Mouse (Mus musculus) midbrain, embryonic 16.5 days (tissue): ENCODE data around the gene Foxd2. TPM values are rescaled to one million over a fixed set of nuclear protein-coding genes. Genes with fewer than 3 reads are reported as not detected.

Experiments used
- ATAC-seq: fragments of 200-750 bp; cut with Nextera tagmentation; 2 replicates; pipeline ENCODE4 v1.8.0; 2017; ENCODE audit warnings: moderate TSS enrichment
- H3K27ac ChIP-seq: fragments of 300-500 bp; sonication (generic); 2 replicates; pipeline ENCODE4 v1.5.1; 2014; ENCODE audit warnings: mild to moderate bottlenecking, low read length, mixed read lengths
- H3K27me3 ChIP-seq: fragments of 300-500 bp; sonication (generic); 2 replicates; pipeline ENCODE4 v1.6.1; 2014; ENCODE audit warnings: low read depth, low read length, mixed read lengths; ENCODE audit not compliant: control insufficient read depth, insufficient read depth
- H3K36me3 ChIP-seq: fragments of 300-500 bp; sonication (generic); 2 replicates; pipeline ENCODE4 v1.6.1; 2014; ENCODE audit warnings: mild to moderate bottlenecking, low read length, moderate library complexity, mixed read lengths; ENCODE audit not compliant: control insufficient read depth, insufficient read depth
- H3K4me1 ChIP-seq: fragments of 300-500 bp; sonication (generic); 2 replicates; pipeline ENCODE4 v1.6.1; 2014; ENCODE audit warnings: mild to moderate bottlenecking, low read length, mixed read lengths; ENCODE audit not compliant: control insufficient read depth, insufficient read depth
- H3K4me2 ChIP-seq: fragments of 300-500 bp; sonication (generic); 2 replicates; pipeline ENCODE4 v1.6.1; 2014; ENCODE audit warnings: mild to moderate bottlenecking, low read length, mixed read lengths
- H3K4me3 ChIP-seq: fragments of 300-500 bp; sonication (generic); 2 replicates; pipeline ENCODE4 v1.5.1; 2014; ENCODE audit warnings: low read depth, mild to moderate bottlenecking, low read length, moderate library complexity, mixed read lengths
- H3K9ac ChIP-seq: fragments of 300-500 bp; sonication (generic); 2 replicates; pipeline ENCODE4 v1.6.1; 2014; ENCODE audit warnings: low read depth, low read length, mixed read lengths
- H3K9me3 ChIP-seq: fragments of 300-500 bp; sonication (generic); replicated peaks from 2 replicates; pipeline ENCODE4 v1.6.1; 2014; ENCODE audit warnings: mild to moderate bottlenecking, low read length, mixed read lengths; ENCODE audit not compliant: control insufficient read depth, poor library complexity, severe bottlenecking
- WGBS: fragments of 180-500 bp; shearing (Covaris S2); extraction: QIAGEN DNeasy Blood & Tissue Kit; methylation state at CpG from one replicate; pipeline ENCODE4 v1.1.7; 2014; 5-methylcytosine and 5-hydroxymethylcytosine counted together
- polyA plus RNA-seq: library from polyadenylated mRNA; unstranded; fragments of >200 nt; fragmentation: Nextera tagmentation; extraction: Ambion mirVana; gene quantifications from 2 replicates; pipeline ENCODE4 v1.2.1, GENCODE M21; 2015

Gene Foxd2
- polyA plus RNA-seq, 1 experiment from 2014 or later = 0.23 TPM

DNA sequence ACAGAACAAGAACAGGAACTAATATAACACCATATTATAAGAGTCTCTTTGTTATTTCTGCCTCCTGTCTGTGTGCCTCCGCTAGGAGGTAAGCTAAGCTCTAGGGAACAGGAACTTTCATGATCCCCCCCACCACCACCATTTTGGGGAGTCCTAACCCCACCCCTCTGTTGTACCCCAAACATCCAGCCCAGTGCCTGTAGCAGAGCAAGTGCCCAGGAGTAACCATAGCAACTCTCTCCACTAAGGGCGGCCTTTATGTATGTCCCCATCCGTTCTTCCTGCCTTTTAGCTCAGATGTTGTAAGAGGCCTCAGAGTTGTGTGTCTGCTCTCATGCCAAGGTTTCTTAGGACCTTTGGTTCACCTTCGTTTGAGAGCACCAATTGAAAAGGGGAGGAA is 33.4 kb upstream of the Foxd2 start:
- no peak overlapping the region for H3K4me3 ChIP-seq
- H3K4me2 ChIP-seq = no peak overlapping the region
- H3K4me1 ChIP-seq = 0 out of 2 replicates have a peak, but pooled peaks cover 3% of the 10 kb centered on the region
- 43% methylated on average over 4 of the region's 4 CpGs for WGBS
- ATAC-seq = no peak
- H3K9ac ChIP-seq = no peak overlapping the region
- H3K9me3 ChIP-seq = no peaks in the 10 kb centered on the region
- no peaks in the 10 kb centered on the region for H3K36me3 ChIP-seq
- H3K27ac ChIP-seq = no peak overlapping the region
- H3K27me3 ChIP-seq = peaks cover 2% of the 10 kb centered on the region; the same call in 1 of the 2 replicates

DNA sequence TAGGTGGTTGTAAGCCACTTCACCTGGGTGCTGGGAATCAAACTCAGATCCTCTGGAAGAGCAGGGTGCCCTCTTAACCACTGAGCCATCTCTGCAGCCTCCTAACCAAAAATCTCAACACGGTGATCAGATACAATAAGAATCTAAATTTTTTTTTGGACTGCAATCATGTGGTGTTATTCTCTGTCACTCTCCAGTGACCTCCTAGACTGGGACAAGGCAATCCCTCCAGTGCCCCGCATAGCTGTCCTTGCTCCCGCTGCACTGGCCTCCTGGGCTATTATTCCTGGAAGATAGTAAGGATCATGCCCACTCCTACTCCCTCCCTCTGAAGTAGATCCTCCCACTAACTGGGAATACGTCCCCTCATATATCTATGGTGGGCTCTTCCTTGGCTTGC is 32.6 kb upstream of the Foxd2 start:
- H3K27me3 ChIP-seq = peaks cover 2% of the 10 kb centered on the region; the same call in 1 of the 2 replicates
- no peak overlapping the region for H3K4me2 ChIP-seq
- H3K27ac ChIP-seq = no peak overlapping the region
- no peak overlapping the region for H3K4me3 ChIP-seq
- H3K36me3 ChIP-seq = no peaks in the 10 kb centered on the region
- WGBS = 83% methylated on average over 4 of the region's 4 CpGs
- H3K9ac ChIP-seq = no peak overlapping the region
- no peak for ATAC-seq
- 0 out of 2 replicates have a peak, but pooled peaks cover 3% of the 10 kb centered on the region for H3K4me1 ChIP-seq
- no peaks in the 10 kb centered on the region for H3K9me3 ChIP-seq

DNA sequence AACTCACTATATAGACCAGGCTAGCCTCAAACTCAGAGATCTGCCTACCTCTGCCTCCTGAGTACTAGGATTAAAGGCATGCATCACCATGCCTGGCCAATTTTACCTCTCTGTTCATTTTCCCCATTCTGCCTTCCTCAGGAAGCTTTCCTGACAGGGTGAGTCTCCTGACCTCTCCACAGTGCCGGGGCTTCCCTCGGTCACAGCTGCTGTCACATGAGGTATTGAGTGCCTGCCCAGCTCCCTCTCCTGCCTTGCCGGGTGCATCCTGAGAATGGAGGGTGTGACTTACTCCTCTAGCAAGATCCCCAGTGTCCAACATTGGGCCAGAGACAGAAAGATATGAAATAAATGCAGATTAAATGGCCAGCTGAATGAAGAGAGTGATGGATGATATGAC is 29.6 kb upstream of the Foxd2 start:
- 69% methylated on average over 3 of the region's 3 CpGs for WGBS
- H3K9me3 ChIP-seq = no peaks in the 10 kb centered on the region
- 0 out of 2 replicates have a peak, but pooled peaks cover 3% of the 10 kb centered on the region for H3K4me1 ChIP-seq
- ATAC-seq = no peak
- no peak overlapping the region for H3K27ac ChIP-seq
- H3K4me2 ChIP-seq = no peak overlapping the region
- no peak overlapping the region for H3K9ac ChIP-seq
- no peak overlapping the region for H3K4me3 ChIP-seq
- no peaks in the 10 kb centered on the region for H3K36me3 ChIP-seq
- H3K27me3 ChIP-seq = no peaks in the 10 kb centered on the region

DNA sequence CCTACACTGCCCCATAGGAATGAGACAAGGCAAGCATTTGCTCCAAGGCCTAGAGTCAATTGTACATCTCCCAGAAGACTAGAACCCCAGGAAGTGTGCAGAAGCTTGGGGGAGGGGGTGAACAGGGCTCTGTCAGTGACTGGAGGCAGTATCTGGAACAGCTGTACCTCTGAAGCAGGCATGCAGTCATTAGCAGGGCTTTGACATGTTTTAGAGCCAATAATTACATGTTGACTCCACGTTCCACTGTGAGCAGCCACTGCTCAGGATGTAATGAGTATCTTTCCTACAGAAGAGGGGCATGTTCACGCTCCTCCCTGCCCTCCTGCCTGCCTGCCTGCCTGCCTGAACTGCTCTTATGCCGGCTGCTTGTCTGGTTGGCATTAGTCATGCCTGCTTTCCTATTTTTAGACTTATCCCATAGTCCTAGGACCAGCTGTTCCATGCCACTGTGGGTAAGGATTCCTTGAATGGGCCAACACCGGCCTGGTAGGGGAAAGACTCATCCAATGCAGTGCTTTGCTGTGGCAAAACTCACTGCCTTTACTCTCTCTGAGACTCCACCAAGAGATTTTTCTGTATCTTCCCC is 28.9 kb upstream of the Foxd2 start:
- Histone ChIP-seq H3K9ac (no peak overlapping the region), H3K36me3 (no peaks in the 10 kb centered on the region), H3K4me3 (no peak overlapping the region), H3K27ac (no peak overlapping the region), H3K9me3 (no peaks in the 10 kb centered on the region), H3K4me1 (0 out of 2 replicates have a peak, but pooled peaks cover 3% of the 10 kb centered on the region), H3K27me3 (no peaks in the 10 kb centered on the region), H3K4me2 (no peak overlapping the region)
- 52% methylated on average over 4 of the region's 4 CpGs for WGBS
- no peak for ATAC-seq

DNA sequence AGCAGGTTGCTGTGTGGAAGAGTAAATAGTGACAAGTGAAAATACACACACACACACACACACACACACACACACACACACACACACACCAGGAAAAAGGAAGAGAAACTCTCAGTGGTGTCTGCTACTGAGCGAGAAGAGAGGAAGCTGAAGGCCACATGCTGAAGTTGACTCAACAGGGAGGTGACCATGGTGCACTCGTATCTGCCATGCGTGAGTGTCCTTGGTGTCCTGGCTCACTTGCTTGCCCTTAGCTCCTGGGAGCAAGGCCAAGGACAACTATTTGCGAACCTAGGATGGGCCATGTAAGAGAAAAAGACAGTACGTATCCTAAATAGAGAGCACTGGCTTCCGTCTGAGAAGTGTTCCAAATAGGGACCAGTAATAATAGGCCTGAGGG is 25.5 kb upstream of the Foxd2 start:
- no peaks in the 10 kb centered on the region for H3K9me3 ChIP-seq
- no peak for ATAC-seq
- no peak overlapping the region for H3K4me2 ChIP-seq
- peaks cover 3% of the 10 kb centered on the region; the same call in 1 of the 2 replicates for H3K27me3 ChIP-seq
- H3K4me1 ChIP-seq = no peaks in the 10 kb centered on the region
- 87% methylated on average over 6 of the region's 6 CpGs for WGBS
- no peak overlapping the region for H3K9ac ChIP-seq
- H3K27ac ChIP-seq = no peak overlapping the region
- no peaks in the 10 kb centered on the region for H3K36me3 ChIP-seq
- no peak overlapping the region for H3K4me3 ChIP-seq

DNA sequence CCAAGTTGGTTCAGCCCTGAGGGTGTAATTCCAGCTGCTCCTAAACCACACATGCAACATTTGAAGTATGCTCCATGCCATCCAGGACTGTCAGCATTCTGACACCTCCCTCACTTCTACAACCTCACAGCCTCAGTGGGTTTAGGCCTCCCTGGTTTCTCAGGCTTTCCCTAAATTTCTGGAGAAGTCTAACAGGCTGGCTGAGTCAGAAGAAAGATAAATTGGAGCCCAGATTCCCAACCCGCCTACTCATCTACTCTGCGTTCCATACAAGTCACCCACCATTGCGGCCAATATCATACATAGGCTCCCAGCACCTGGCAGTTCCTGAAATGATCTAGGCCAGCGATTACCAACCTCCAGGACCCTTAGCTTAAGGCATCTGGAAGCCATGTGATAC is 24.1 kb upstream of the Foxd2 start:
- whole genome bisulfite sequencing = 91% methylated on average over 4 of the region's 4 CpGs
- H3K27ac ChIP-seq = no peak overlapping the region
- H3K9me3 ChIP-seq = no peaks in the 10 kb centered on the region
- no peak overlapping the region for H3K4me2 ChIP-seq
- H3K27me3 ChIP-seq = peaks cover 6% of the 10 kb centered on the region
- H3K4me3 ChIP-seq = no peak overlapping the region
- H3K9ac ChIP-seq = no peak overlapping the region
- H3K4me1 ChIP-seq = no peaks in the 10 kb centered on the region
- ATAC-seq = no peak
- H3K36me3 ChIP-seq = no peaks in the 10 kb centered on the region

DNA sequence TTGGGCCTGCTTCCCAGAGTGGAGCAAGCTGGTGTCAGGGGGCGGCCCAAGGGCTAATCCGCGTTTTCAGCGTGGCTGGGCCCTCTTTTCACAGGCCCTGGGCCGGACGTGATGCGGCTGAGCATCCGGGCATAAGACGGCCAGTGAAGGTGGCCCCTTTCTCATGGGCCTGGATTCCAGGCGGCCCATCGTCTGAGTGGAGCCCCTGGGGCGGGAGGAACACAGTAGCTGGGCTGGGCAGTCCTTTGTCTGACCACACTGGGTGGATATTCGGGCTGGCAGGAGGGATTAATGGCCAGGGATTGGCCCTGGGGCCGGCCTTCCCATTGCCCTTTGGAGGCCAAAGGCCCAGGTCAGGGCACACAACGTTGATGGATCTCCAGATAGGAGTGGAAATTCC is 20.5 kb upstream of the Foxd2 start:
- no peaks in the 10 kb centered on the region for H3K9me3 ChIP-seq
- H3K4me2 ChIP-seq = no peak overlapping the region
- no peaks in the 10 kb centered on the region for H3K36me3 ChIP-seq
- no peak; the same call in 1 of the 2 replicates for ATAC-seq
- H3K27me3 ChIP-seq = peaks cover 39% of the 10 kb centered on the region
- no peak overlapping the region for H3K4me3 ChIP-seq
- no peak overlapping the region for H3K27ac ChIP-seq
- 10% methylated on average over 15 of the region's 15 CpGs for WGBS
- H3K9ac ChIP-seq = no peak overlapping the region
- H3K4me1 ChIP-seq = peaks cover 10% of the 10 kb centered on the region; the same call in 1 of the 2 replicates

DNA sequence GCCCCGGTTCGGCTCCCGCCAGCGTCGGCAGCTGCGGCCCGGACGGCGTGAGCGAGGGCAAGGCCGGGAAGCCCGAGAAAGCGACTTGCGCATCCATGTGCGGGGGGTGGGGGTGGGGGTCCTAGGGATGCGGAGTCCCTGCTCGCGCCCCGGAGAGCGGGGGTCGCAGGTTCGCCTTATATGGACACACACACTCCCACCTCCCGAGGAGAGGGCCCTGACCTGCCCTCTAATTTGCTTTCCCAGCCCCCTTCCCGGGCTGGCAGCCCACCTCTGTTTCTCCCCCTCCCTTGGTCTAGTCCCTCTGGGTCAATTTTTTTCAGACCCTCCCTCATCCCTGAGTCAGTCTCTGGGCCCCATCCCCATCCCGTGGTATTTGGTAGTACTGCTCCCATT is 17.2 kb upstream of the Foxd2 start, which contains the start of gene Foxe3:
TSS of gene Foxe3 (minus strand) at position 97 of the 396 bp plus-strand sequence.
- ATAC-seq = peak; percentile 44; the same call in 1 of the 2 replicates
- Histone ChIP-seq H3K4me1 (peaks cover 10% of the 10 kb centered on the region; the same call in 1 of the 2 replicates), H3K4me2 (peak within 1 kb of the TSS; percentile 61), H3K9ac (no peak within 1 kb of the TSS; the same call in 1 of the 2 replicates), H3K27ac (no peak within 1 kb of the TSS), H3K27me3 (peaks cover 62% of the 10 kb centered on the region), H3K36me3 (no peaks in the 10 kb centered on the region), H3K9me3 (no peaks in the 10 kb centered on the region), H3K4me3 (peak within 1 kb of the TSS; percentile 41)
- 3% methylated on average over 19 of the region's 25 CpGs for WGBS
